In genomic region chr9:14856922-14857654, GRCm38 (mm10) we compare ENCODE assay signal across 28 mouse cellular contexts. TPM values are rescaled to one million over a fixed set of nuclear protein-coding genes. Genes with fewer than 3 reads are reported as not detected.
DNase-seq lines count a peak whose midpoint lies in the region; ATAC-seq lines count a peak whose summit lies in the region.
"Had no signal": no experiment of that assay in that cellular context is flagged by ENCODE, and none has a peak within 500 bp of the region (broad histone marks: within the 10 kb centered on the region; RNA-seq: fewer than 3 reads in every experiment).

No protein-coding gene starts in this region.

- peak; percentile 76 to 86 for DNase-seq in cerebellum, postnatal 10 days
- peak; percentile 8 for DNase-seq in 416B (ENCODE audit: low read depth)
- peak; percentile 56 for DNase-seq in CD4-positive, CD25-positive, alpha-beta regulatory T cell, adult 2 months (ENCODE audit: low read depth, low spot score)
- DNase-seq in cerebellum, postnatal 25 days = peak; percentile 53 to 72
- DNase-seq in right cerebral cortex, postnatal 25 days = no peak
- DNase-seq in embryonic facial prominence, embryonic 10.5 days (ENCODE audit: low spot score) = no peak
- DNase-seq: adrenal gland, postnatal 25 days; gastrocnemius, adult 2 months; kidney, postnatal 25 days; layer of hippocampus, postnatal 36 days; lung, adult 18-20 months; lung, postnatal 10 days; right cerebral cortex, postnatal 4 days; thymus, postnatal 25 days had no signal

- H3K4me1 ChIP-seq in embryonic facial prominence, embryonic 10.5 days = peaks cover 10% of the 10 kb centered on the region

- no peak overlapping the region for H3K27ac ChIP-seq in embryonic facial prominence, embryonic 10.5 days (replicated peaks)
- H3K27ac ChIP-seq: gastrocnemius, adult 2 months; hindbrain, embryonic 14.5 days; intestine, embryonic 15.5 days; limb, embryonic 13.5 days; liver, embryonic 12.5 days; midbrain, embryonic 10.5 days; stomach, embryonic 15.5 days had no signal

- no peaks in the 10 kb centered on the region for H3K36me3 ChIP-seq in embryonic facial prominence, embryonic 10.5 days (replicated peaks)
- H3K36me3 ChIP-seq: intestine, embryonic 15.5 days; limb, embryonic 13.5 days; liver, embryonic 12.5 days; midbrain, embryonic 10.5 days; stomach, embryonic 15.5 days had no signal

- WGBS in embryonic facial prominence, embryonic 10.5 days = 60% methylated on average over 4 of the region's 4 CpGs

- no peak overlapping the region for H3K4me3 ChIP-seq in embryonic facial prominence, embryonic 10.5 days
- H3K4me3 ChIP-seq: gastrocnemius, adult 2 months; intestine, embryonic 15.5 days; limb, embryonic 13.5 days; liver, embryonic 12.5 days; midbrain, embryonic 10.5 days; stomach, embryonic 15.5 days had no signal

- ATAC-seq in cerebellum, adult (ENCODE audit: insufficient number of reproducible peaks, low FRiP score, low TSS enrichment) = no peak
- ATAC-seq: forebrain, embryonic 14.5 days; intestine, embryonic 15.5 days; liver, embryonic 12.5 days had no signal

- H3K9me3 ChIP-seq in embryonic facial prominence, embryonic 10.5 days = no peaks in the 10 kb centered on the region
- H3K9me3 ChIP-seq: intestine, embryonic 15.5 days; liver, embryonic 12.5 days; midbrain, embryonic 10.5 days; stomach, embryonic 15.5 days had no signal

- H3K27me3 ChIP-seq in embryonic facial prominence, embryonic 10.5 days (replicated peaks; ENCODE audit: low read depth, poor library complexity, severe bottlenecking) = peaks cover 52% of the 10 kb centered on the region

RNA-seq across cellular contexts. Expression of gene Gpr83, which starts 2.9 kb away (rescaled TPM):
- 0.23 and 0.32 TPM in 2 replicates for polyA plus RNA-seq in embryonic facial prominence, embryonic 10.5 days (2016; fragmentation: Nextera tagmentation; extraction: Ambion mirVana)
- polyA plus RNA-seq: gonadal fat pad, adult 2 months had no signal

RNA-seq across cellular contexts. Expression of gene Izumo1r, which starts 46.7 kb away (rescaled TPM):
- polyA plus RNA-seq in embryonic facial prominence, embryonic 10.5 days (2016; fragmentation: Nextera tagmentation; extraction: Ambion mirVana) = 0.15 TPM in 1 of 2 replicates, not detected in the other
- polyA plus RNA-seq: brain, embryonic 14.5 days; forebrain, embryonic 14.5 days; frontal cortex, adult 2 months; heart, embryonic 14.5 days; hindbrain, embryonic 14.5 days; intestine, embryonic 15.5 days; liver, embryonic 12.5 days; midbrain, embryonic 10.5 days; midbrain, postnatal 0 days; neural tube, embryonic 14.5 days; stomach, embryonic 15.5 days had no signal

Comparison
In these comparisons a context has a peak if more than half of its experiments do, and no peak if none do; other contexts are left out.
1. DNase-seq: peak in cerebellum, postnatal 10 days (2 of 2), 416B (single experiment), CD4-positive, CD25-positive, alpha-beta regulatory T cell, adult 2 months (single experiment) and cerebellum, postnatal 25 days (2 of 2); none in right cerebral cortex, postnatal 25 days (single experiment) and embryonic facial prominence, embryonic 10.5 days (single experiment).